Mouse (Mus musculus) fibroblast of lung, adult 2 months (primary cell): ENCODE measurements around the gene Lipc.

Experiments
- DNase-seq: peaks from one replicate; pipeline ENCODE4 v3.0.0-alpha.2; 2011; ENCODE audit warnings: low read depth

Gene Lipc

DNA sequence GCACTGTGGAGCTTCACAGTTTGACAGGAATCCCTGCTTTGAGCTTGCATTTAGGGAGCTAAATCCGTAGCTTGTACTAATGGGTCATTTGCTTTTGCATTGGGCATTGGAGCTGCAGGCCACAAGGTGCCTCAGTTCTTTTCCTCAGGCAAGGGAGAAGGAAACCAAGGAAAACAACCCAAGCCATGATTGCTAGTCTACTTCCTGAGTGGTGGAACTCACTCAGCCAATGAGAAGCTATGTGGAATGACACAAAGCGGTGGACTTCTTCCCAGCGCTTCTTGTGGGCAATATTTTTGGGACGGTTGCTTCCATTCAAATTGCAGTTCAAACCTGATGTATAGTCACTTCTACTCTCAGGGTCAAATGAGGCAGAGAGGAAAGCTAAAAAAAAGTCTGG, at the start of gene Lipc:
TSS of gene Lipc (minus strand) at position 101 of the 400 bp plus-strand sequence.
- no peak for DNase-seq

DNA sequence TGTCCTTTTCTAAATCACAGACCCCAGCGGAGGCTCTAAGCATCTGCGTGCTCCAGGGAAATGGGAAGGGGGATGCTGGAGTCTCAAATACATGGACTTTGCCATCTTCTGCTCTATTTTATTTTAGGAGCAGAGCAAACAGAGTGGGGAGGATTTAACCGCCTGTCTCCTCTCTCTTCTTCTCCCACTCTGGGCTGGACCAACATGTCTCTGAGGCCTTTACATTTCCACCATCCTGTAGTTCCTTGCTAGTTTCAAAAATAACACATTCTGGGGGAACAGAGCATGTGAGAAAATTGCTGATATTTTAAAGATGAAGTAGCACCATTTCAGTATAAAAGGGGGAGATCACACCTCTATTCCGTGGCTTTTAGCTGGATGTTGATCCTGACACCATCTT, 47.1 kb upstream of the Lipc start:
- DNase-seq, result no peak

DNA sequence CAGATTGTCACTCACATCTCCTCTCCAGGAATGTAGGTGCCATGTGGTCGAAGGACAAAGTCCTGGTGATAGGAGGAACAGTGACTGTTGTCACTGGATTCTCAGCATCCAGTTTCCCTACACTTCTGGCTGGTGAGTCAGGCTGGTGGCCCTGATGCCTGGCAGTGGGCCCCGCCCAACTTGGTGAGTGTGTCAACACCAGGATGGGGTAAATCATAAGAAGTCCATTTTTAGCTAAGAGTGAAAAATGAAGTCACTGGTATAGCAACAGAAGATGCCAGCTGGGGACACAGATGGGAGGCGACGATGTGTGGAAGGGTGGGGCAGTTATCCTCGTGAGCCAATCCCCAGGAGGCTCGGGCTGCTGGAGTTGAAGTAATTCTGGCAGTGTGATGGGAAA, 46.7 kb upstream of the Lipc start:
- no peak for DNase-seq

DNA sequence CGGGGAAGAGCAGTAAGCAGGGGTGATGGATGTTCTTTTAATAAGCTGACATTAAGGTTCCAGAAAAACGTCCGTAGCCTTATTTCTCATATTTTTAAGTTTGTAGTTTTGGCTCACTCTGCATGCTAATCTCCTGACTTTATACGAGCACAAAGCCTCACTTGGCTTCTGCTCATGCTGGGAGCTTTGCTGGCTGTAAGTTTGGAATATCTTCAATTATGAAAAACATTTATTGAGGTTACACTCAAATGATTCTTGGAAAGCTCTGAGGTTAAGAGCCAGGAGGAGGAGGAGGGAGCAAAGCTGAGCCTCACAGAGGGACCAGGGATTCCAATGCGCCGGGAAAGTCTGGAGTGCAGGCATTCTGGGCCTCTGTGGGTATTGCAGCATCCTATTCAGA, 41.3 kb upstream of the Lipc start:
- DNase-seq, result peak; percentile 47

DNA sequence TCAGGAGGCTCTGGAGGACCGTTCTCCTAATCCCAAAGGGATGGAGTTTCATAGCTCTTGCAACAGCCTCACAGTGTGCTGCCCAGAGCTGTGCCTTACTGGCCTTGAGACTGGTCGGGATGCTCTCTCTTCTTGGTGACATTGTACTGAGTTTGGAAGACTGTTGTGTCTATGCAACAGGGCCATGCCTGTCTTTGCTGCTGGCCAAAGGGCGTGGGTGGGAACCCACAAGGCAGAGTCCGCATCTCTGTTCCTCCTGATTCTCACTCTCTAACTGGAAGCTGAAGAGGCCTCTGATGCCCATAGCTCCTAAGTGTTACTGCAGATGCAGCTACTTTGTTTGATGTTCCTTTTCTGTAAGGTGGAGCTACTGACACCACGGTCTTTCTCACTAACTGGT, 39.4 kb upstream of the Lipc start:
- no peak for DNase-seq

DNA sequence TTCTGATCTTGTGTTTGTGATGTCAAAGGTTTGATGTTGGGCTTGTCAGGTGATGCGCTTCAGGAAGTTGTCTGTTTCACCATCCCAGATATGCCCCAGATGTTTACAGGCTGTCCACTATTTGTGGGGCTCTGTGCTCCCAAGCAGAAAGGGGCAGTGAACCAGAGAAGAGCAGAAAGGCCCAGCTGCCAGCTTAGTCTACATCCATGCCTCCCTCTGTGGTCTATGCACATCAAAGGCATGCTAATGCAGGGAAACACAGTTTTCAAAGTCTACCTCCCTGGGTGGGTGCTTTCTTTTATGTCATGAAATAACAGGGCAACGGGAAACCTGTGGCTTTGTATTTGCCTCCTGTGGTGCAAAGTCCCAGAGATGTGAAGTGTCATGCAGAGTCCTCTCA, 35.2 kb upstream of the Lipc start:
- no peak for DNase-seq

DNA sequence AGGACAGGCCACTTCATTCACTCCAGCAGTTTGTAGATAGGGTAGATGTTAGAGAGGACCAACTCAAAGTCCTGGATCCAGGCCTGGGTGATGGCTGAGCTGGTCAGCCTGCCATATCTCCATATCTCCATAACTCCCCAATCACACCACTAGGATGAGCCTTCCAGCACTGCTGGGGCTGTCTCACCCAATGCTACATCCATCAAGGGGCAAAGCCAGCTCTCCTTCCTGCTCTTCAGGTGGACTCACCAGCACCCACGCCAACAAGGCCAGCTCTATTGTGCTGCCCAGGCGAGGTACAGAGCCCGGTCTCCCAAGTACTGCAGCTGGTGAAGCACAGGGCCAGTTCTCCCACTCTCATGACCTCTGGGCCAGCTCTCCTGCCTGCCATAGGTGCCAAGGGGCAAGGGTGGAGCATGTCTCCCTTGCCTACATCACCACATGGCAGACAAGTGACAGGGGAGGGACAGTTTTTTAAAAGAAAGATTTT, 31.0 kb upstream of the Lipc start:
- DNase-seq, result no peak

DNA sequence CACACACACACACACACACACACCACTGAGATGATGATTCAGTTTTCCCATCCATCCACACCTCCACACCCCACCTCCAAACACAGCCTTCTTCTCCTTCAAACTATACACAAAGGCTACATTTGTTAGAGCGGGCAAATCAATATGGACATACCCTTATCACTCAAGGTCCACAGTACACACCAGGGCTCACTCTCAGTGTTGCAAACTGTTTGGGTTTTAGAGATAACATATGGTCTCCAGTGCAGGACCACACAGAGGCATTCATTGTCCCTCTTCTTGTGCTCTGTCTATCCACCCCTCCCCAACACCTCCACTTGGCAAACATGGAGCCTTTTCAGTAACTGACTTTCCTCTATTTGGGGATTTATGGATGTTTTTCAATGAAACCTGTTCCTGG, 29.7 kb upstream of the Lipc start:
- DNase-seq, result no peak

DNA sequence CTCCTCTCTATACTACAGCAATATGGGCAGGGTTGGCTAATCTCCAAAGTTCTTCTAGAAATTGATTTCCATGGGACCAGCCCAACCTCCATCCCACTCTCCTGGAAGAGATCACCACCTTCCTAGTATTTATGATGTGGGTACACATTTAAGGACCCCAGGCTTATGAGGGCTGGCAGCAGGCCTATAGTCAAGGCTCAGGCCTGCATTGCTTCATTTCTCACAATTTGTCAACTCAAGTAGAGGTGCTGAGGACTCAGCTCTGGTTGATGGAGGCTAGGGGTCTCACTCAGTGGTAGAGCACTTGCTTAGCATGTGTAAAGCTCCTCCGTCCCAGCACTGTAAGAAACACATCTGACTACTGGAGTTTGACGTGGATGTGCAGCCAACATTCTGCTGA, 27.6 kb upstream of the Lipc start:
- no peak for DNase-seq

DNA sequence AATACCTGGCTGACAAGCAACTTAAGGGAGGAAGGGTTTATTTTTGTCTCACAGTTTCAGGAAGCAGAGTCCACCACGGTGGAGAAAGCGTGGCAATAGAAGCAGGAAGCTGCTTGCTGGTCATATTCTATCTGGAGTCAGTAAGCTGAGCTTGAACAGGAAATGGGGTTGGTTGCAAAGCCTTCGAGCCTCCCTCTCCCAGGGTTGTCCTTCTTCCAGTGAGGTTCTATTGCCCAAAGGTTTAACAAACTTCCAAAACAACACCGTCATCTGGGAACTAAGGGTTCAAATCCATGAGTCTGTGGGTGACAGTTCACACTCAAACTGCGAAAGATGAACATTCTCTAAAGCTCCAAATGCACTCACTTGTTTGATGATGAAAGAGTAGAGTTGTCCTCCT, 27.1 kb upstream of the Lipc start:
- DNase-seq, result no peak

DNA sequence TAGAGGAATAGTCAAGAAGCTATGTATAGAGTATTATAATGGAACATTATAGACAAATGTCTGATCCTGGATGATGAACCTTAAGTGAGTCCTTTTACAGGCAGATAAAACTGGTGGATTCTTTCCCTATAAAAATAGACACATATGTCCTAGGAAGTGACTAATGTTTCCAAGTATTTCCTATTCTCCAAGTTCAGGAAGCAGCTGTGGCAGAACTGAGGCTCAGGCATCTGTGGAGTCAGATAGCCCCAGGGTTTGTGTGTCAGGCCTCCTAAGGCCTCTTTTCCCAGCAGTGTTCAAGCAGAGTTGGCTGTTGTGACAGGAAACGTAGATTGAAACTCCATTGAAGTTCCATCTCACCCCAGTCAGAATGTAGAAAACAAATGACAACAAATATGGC, 25.4 kb upstream of the Lipc start:
- DNase-seq, result no peak

DNA sequence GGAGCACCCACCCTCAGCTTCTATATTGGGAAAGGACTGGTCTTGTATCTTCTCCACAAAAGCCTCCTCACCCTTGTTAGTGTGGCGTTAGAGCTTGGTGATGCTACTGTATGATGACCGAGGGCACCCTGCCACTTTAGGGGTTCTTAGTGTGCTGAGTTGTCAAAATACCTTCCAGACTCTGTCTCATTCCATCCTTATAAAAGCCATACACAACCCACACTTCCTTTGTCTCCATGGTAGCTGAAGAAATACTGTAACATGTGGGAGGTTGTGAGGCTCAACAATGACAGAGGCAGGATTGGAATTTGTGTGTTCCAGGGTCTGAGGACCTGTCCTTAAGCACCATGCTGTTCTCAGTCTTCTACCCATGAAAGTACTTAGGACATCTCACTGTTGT, 23.9 kb upstream of the Lipc start:
- no peak for DNase-seq

DNA sequence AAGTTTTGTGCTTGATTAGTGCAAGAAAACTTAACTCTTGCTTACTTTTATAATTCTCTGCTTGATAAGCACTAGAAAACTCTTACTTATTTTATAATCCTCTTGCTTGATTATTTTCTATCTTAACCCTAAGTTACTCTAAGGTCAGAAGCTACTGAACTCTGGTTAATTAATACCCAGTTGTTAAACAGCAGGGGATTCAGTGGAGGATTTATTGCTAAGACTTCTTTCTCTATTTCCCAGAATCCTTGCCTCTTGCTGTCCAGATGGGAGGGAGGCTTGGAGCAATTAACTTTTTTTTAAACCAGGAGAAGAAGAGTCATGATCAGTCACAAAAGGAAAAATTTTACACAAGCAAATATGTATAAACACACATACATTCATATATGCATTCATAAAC, 21.3 kb upstream of the Lipc start:
- DNase-seq, result no peak

DNA sequence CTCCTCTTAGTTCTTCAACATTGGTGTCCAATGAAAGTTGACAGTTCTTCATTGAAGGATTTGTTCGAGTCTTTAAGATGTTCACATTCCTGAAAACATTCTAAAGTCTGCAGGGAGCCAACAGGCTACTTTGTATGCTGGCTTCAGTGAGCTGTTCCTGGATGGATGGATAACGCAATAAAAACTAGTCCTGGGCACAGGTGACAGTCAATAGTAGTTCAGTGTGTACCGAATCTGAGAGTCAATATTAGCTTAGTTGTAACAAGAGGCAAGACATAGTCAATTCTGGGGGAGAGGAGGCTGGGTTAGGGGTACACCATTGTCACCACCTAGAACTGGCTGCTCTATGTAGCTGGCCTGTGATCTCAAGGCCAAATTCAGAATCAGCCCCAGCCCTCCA, 17.2 kb upstream of the Lipc start:
- no peak for DNase-seq

DNA sequence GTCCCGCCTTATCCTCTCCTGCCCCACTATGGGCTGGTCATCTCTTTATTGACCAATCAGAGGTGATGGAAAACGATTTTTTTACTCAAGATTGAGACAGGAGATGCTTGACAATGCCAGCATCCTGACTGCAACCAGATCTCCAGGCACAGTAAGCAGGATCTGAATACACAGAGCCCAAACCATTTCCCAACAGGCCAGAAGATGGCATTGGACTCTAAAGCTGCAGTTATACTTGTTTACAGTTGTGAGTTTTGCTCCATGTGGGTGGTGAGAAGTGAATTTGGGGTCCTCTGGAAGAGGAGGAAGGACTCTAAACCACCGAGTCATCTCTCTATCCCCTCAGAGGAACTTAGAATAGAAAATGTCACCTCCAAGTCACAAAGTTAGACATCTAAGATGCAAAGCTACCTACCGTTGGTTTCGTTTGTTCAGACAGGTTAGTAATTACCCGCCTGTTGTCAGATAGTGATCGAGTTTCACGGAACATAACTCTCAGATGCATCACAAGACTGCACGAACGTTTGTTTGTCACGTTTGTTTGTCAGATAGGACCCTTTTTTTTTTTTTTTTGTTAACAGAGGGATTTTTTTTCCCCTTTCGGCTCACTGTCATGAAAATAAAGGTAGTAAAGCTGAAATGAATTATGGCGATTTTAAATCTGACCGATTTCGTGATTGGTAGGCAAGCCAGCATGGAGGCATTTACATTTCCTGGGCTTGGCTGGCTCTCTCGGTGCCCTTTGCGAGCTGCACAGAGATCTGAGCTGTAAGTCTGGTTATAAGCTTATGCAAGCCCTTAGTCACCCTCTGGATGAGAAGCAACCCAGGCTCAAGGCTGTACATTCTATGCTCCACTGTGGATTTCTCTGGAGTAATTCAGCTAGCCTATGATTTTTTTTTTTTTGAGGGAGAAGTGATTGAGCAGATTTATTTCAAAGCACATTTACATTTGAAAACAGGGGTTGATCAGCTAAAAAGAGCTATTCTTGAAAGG, 14.3 kb upstream of the Lipc start:
- DNase-seq, result no peak

DNA sequence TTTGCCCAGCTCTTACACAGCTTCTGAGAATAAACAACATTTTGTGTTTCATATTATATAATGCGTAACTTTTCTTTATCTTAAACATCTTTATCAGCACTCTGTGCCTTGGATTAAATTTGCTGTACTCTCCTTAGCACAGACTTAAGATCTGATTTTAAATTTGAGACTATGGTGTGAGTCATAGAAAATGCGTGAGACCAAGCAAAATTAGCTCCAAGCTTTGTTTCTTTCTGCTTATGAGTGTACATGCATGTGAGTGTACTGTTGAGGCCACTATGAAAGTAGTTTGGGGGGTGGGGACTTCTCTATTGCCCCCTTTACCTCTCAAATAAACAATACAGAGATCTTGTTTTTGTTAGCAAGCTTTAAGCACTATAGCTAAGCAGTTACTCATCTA, 13.4 kb upstream of the Lipc start:
- no peak for DNase-seq

DNA sequence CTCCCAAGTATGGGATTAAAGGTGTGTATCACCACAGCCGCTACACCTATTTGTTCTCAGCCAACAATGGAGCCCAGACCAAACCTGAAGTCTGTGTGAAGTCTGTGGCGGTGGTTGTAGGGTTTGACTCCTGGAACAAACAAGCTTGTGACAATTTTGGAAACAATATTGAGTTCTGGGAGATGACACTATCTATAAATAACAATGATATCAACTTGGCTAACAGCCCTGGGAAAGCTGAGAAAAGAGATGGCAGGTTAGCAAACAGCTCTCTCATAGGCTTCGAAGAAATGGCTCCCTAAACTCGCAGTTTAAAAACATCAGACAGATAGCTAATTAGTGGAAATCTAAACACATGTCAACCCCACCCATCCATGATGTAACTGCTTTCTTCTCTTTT, 13.0 kb upstream of the Lipc start:
- no peak for DNase-seq

DNA sequence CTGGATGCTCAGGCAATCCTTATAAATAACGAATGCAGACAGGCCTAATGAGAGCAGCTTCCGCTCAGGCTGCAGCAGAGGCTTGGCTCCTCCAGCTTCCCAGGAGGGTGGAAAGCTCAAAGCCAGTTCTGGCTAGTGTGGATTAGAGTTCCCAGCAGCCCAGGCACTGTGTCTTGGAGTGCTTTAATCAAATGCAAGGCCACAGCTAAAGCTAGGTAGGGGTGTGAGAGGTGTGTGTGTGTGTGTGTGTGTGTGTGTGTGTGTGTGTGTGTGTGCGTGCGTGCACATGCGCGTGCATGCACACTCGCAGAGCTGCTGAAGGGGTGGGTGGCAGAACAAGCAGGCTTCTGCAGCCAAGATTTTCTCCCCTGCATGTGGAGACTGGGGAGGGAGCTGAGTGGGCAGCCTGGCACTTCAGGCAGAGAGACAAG, 11.4 kb upstream of the Lipc start:
- DNase-seq, result no peak

DNA sequence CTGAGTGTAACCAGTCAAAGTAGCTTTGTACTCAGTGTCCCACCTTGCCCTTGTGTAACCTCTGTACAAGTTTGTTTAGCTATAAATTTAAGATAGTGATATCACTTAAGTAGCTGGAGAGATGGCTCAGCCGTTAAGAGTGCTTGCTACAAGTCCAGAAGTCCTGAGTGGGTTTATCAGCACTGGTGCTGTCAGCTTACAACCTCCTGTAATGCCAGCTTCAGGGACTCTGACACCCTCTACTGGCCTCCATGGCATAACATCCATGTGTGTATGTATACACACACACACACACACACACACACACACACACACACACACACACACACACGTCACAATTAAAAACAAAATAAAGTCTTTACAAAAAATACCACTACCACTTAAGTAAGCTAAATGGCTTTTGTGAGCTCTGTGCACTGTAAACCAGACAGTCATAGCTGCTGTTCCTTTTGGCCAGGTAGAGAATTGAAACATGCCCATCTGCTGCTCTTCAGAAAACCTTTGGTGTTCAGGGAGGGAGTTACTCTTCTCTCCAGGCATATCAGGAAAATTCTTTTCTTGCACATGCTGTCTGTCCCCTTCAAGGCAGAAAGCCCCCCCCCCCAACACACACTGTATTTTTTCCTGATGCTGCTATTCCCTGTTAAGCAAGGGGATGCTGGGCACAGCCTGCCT, 10.9 kb upstream of the Lipc start:
- no peak for DNase-seq

DNA sequence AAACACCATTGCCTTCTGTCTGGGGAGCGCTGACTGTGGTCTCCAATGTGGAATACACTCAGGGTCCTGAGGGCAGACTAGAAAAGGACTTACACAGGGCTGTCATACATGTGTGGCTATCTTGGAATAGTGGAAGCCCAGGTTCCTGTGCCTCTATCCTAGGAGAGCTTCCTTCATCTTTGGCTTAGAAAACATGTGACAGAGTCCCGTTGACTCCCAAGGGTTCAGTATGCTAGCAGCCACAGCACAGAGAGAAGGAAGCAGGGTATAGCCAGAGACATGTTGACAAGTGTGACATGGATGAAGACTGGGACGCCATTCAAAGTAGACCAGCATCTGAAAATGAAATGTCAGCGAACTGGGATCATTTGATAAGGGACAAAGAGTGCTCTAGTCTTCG, 8.3 kb upstream of the Lipc start:
- DNase-seq, result no peak

DNA sequence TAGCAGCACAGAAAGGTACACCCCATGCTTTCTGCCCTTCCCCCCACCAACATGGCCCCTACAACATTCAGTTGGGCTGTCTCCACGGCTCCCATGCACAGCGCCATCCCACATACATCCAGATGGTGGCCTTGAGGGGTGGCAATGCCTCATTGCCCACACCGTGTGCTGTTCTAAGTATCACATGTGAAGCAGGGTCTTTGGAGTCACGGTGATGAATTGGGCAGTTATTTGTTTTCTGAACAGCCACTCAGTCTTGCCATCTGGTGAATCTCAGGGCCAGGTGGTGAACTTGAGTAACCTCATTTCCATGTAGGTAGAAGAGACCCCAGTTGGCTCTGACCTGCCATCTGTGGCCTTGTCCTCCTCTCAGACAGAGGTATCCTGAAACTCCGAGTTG, 7.8 kb upstream of the Lipc start:
- DNase-seq, result no peak

DNA sequence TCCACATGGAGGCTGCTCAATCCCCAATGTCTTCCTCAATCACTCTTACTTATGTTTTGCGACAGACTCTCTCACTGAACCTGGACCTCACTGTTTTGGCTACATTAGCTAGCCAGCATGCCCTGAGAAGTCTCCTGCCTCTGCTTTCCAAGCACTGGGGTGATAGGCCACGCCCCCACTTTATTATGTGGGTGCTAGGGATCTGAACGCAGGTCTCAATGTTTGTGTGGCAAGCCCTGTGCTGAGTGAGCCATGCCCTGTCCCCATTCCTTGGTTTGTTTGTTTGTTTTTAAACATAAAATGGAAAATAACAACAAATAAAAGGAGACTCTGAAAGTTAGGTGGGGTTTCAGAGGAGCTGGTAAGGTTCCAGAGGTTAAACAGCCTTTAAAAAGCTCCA, 7.4 kb upstream of the Lipc start:
- DNase-seq, result no peak

DNA sequence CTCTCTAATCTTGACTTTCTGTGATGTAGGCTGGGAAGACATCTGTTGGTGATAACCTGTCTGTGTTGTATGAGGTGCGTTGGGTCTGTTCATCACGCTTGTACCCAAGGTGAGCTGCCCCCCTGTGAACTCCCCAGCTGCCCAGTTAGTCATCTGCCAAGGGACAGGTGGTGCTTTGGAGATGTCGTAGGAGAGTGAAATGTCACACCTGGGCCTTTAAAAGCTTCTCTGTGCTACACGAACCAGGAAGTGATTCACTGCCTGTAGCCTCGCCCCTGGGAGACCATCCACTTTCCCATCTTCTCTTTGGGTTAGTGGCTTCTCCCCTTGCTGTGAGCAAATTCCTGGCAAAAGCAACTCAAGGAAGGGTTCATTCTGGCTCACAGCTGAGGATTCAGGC, 6.4 kb upstream of the Lipc start:
- DNase-seq, result no peak
